Mouse (Mus musculus) hindbrain, embryonic 10.5 days (tissue): ENCODE data around the gene Mutyh. TPM values are rescaled to one million over a fixed set of nuclear protein-coding genes. Genes with fewer than 3 reads are reported as not detected.

Experiments
- polyA plus RNA-seq: library from polyadenylated mRNA; unstranded; fragments of >200 nt; fragmentation: Nextera tagmentation; extraction: Ambion mirVana; gene quantifications from 2 replicates; pipeline ENCODE4 v1.2.1, GENCODE M21; 2016

The Mutyh gene
- polyA plus RNA-seq, 1 experiment from 2014 or later: 23.1 TPM

Other genes with a start within 250 kb of the Mutyh start
- gene Ccdc17, start 211.1 kb upstream of the Mutyh start, polyA plus RNA-seq: 1.9 and 3.6 TPM in 2 replicates
- gene Nasp, start 179.8 kb upstream of the Mutyh start, polyA plus RNA-seq: 178 and 293 TPM in 2 replicates
- gene Akr1a1, start 156.0 kb upstream of the Mutyh start, polyA plus RNA-seq: 559 and 600 TPM in 2 replicates
- 1,211 and 1,387 TPM in 2 replicates for gene Prdx1, start 122.2 kb upstream of the Mutyh start, polyA plus RNA-seq
- gene Mmachc, start 99.3 kb upstream of the Mutyh start, polyA plus RNA-seq: 38.0 and 40.5 TPM in 2 replicates
- 33.1 and 37.4 TPM in 2 replicates for gene Ccdc163, start 99.2 kb upstream of the Mutyh start, polyA plus RNA-seq
- 7.7 and 8.1 TPM in 2 replicates for gene Tesk2, start 86.8 kb upstream of the Mutyh start, polyA plus RNA-seq
- 39.7 and 39.8 TPM in 2 replicates for gene Toe1, start 83 bp upstream of the Mutyh start, polyA plus RNA-seq
- gene Hpdl, start 14.0 kb downstream of the Mutyh start, polyA plus RNA-seq: 1.1 and 1.3 TPM in 2 replicates
- gene Zswim5, start 69.7 kb downstream of the Mutyh start, polyA plus RNA-seq: 6.1 and 7.6 TPM in 2 replicates
- 106 and 115 TPM in 2 replicates for gene Urod, start 186.7 kb downstream of the Mutyh start, polyA plus RNA-seq
- gene Hectd3, start 187.6 kb downstream of the Mutyh start, polyA plus RNA-seq: 11.3 and 15.4 TPM in 2 replicates
- 49.1 and 56.2 TPM in 2 replicates for gene Eif2b3, start 211.7 kb downstream of the Mutyh start, polyA plus RNA-seq